Mouse (Mus musculus): ENCODE measurements at regions not wholly inside any gene's neighbourhood (a gene's known extent, or its start where the extent isn't known, plus 50 kb on each side); places are given as distances from the start of the nearest gene placed in this dataset.

DNA sequence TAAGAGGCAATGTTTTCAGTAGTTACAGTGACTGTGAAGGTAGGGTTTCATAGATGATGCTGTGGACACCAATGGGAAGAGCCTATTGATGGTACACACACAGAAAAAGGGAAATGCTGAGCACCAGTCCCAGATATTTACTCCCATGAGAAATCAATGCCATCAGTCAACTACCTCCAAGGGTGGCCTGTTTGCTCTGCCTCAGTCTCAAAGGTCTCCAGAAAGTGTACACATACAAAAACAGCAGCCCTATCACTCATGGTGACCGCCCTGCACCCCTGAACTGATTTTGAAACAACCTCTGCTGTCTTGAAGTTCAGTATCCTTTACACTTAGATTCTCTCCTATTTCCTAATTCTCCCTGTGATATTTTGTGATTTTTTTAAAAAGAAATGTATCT, 187.2 kb downstream of the Lurap1l start:
- no peak for TF ChIP-seq CTCF (IDR thresholded peaks at IDR 0.05; ENCODE audit: low read depth)
- no peak for TF ChIP-seq EP300 (optimal IDR thresholded peaks at IDR 0.05)

Data from stomach, postnatal 0 days (tissue).